Mouse (Mus musculus) stomach, postnatal 0 days (tissue): ENCODE measurements around the gene Uqcrfs1. TPM values are rescaled to one million over a fixed set of nuclear protein-coding genes. Genes with fewer than 3 reads are reported as not detected.

Experiments
- ATAC-seq: fragments of 200-750 bp; cut with Nextera tagmentation; 2 replicates; pipeline ENCODE4 v1.8.0; 2017; ENCODE audit not compliant: low FRiP score, low TSS enrichment
- DNase-seq: peaks from one replicate; pipeline ENCODE4 v3.0.0-alpha.2; 2016; ENCODE audit warnings: low spot score
- H3K27ac ChIP-seq: fragments of 300-500 bp; sonication (generic); replicated peaks from 2 replicates; pipeline ENCODE4 v1.5.1; 2014; ENCODE audit warnings: mild to moderate bottlenecking, control low read depth
- H3K27me3 ChIP-seq: fragments of 300-500 bp; sonication (generic); 2 replicates; pipeline ENCODE4 v1.6.1; 2014; ENCODE audit warnings: low read length; ENCODE audit not compliant: control insufficient read depth, insufficient read depth
- H3K36me3 ChIP-seq: fragments of 300-500 bp; sonication (generic); 2 replicates; pipeline ENCODE4 v1.6.1; 2014; ENCODE audit warnings: low read length, mixed read lengths; ENCODE audit not compliant: control insufficient read depth, insufficient read depth
- H3K4me1 ChIP-seq: fragments of 300-500 bp; sonication (generic); replicated peaks from 2 replicates; pipeline ENCODE4 v1.6.1; 2014; ENCODE audit warnings: antibody characterized with exemption; ENCODE audit not compliant: control insufficient read depth, insufficient read depth
- H3K4me2 ChIP-seq: fragments of 300-500 bp; sonication (generic); replicated peaks from 2 replicates; pipeline ENCODE4 v1.6.1; 2014; ENCODE audit warnings: low read depth, mild to moderate bottlenecking, control low read depth, moderate library complexity
- H3K4me3 ChIP-seq: fragments of 300-500 bp; sonication (generic); 2 replicates; pipeline ENCODE4 v1.5.1; 2014; ENCODE audit warnings: low read depth, low read length, control low read depth
- H3K9ac ChIP-seq: fragments of 300-500 bp; sonication (generic); 2 replicates; pipeline ENCODE4 v1.6.1; 2014; ENCODE audit warnings: mild to moderate bottlenecking, low read length, control low read depth, mixed read lengths
- H3K9me3 ChIP-seq: fragments of 300-500 bp; sonication (generic); 2 replicates; pipeline ENCODE4 v1.6.1; 2016; ENCODE audit warnings: low read length; ENCODE audit not compliant: control insufficient read depth
- CTCF ChIP-seq: IDR thresholded peaks from 2 replicates; pipeline ENCODE4 v1.5.1; 2016; ENCODE audit warnings: antibody characterized with exemption, low read depth, mild to moderate bottlenecking, moderate library complexity
- EP300 ChIP-seq: optimal IDR thresholded peaks from 2 replicates; pipeline ENCODE3; 2016; ENCODE audit warnings: antibody characterized with exemption
- WGBS: fragments of 180-500 bp; shearing (Covaris S2); extraction: QIAGEN DNeasy Blood & Tissue Kit; methylation state at CpG from one replicate; pipeline ENCODE4 v1.1.7; 2014; 5-methylcytosine and 5-hydroxymethylcytosine counted together
- polyA plus RNA-seq: library from polyadenylated mRNA; unstranded; fragments of >200 nt; fragmentation: Nextera tagmentation; extraction: Ambion mirVana; gene quantifications from 2 replicates; pipeline ENCODE4 v1.2.1, GENCODE M21; 2015

The Uqcrfs1 gene
- 337 and 342 TPM in 2 replicates for polyA plus RNA-seq

- H3K9me3 ChIP-seq, result no peaks in the 10 kb centered on the region
- H3K4me1 ChIP-seq, result peaks cover 6% of the 10 kb centered on the region; the same call in 1 of the 2 replicates
- peak within 1 kb of the TSS; percentile 100 for H3K4me3 ChIP-seq
- under 1% methylated on average over 82 of the region's 82 CpGs for WGBS
- 0 out of 2 replicates have a peak, but pooled peaks cover 3% of the 10 kb centered on the region for H3K36me3 ChIP-seq
- H3K27ac ChIP-seq, result peak within 1 kb of the TSS; percentile 91
- H3K9ac ChIP-seq, result peak within 1 kb of the TSS; percentile 98
- no peaks in the 10 kb centered on the region for H3K27me3 ChIP-seq
- ATAC-seq, result peak; percentile 99
- peak within 1 kb of the TSS; percentile 74 for H3K4me2 ChIP-seq
- peak; percentile 99 for DNase-seq
- peak; percentile 4; the same call in 1 of the 2 replicates for TF ChIP-seq CTCF
- TF ChIP-seq EP300, result no peak
Observed at GRCm38 (mm10) chr13:30544856-30545604, at the start of gene Uqcrfs1. Uqcrfs1 (minus strand) TSS chr13:30545362.

- no peak for DNase-seq
- ATAC-seq, result no peak
- TF ChIP-seq CTCF, result no peak
- Histone ChIP-seq H3K9ac (no peak overlapping the region), H3K4me2 (no peak overlapping the region), H3K27me3 (no peaks in the 10 kb centered on the region), H3K4me3 (no peak overlapping the region), H3K4me1 (no peaks in the 10 kb centered on the region), H3K27ac (no peak overlapping the region), H3K9me3 (no peaks in the 10 kb centered on the region), H3K36me3 (no peaks in the 10 kb centered on the region)
- WGBS, result 83% methylated on average over 3 of the region's 3 CpGs
Observed at GRCm38 (mm10) chr13:30585786-30586185, 40.6 kb upstream of the Uqcrfs1 start.

GRCm38 (mm10) chr13:30582541-30582940, 37.4 kb upstream of the Uqcrfs1 start:
- WGBS, result 61% methylated on average over 2 of the region's 2 CpGs
- Histone ChIP-seq H3K27me3 (no peaks in the 10 kb centered on the region), H3K4me2 (no peak overlapping the region), H3K9me3 (no peaks in the 10 kb centered on the region), H3K27ac (no peak overlapping the region), H3K4me3 (no peak overlapping the region), H3K9ac (no peak overlapping the region), H3K4me1 (no peaks in the 10 kb centered on the region), H3K36me3 (no peaks in the 10 kb centered on the region)
- ATAC-seq (no peak), DNase-seq (no peak)
- TF ChIP-seq EP300 (no peak), CTCF (peak; percentile 32)

GRCm38 (mm10) chr13:30578806-30579205, 33.6 kb upstream of the Uqcrfs1 start:
- WGBS, result 65% methylated on average over 2 of the region's 2 CpGs
- ATAC-seq, result no peak

GRCm38 (mm10) chr13:30576819-30577218, 31.7 kb upstream of the Uqcrfs1 start:
- ATAC-seq, result no peak
- 54% methylated on average over 2 of the region's 2 CpGs for WGBS
- Histone ChIP-seq H3K4me1 (no peaks in the 10 kb centered on the region), H3K9ac (no peak overlapping the region), H3K4me3 (no peak overlapping the region), H3K27me3 (no peaks in the 10 kb centered on the region), H3K36me3 (no peaks in the 10 kb centered on the region), H3K9me3 (no peaks in the 10 kb centered on the region), H3K4me2 (no peak overlapping the region), H3K27ac (no peak overlapping the region)
- TF ChIP-seq CTCF (no peak), EP300 (no peak)
- no peak for DNase-seq

More at GRCm38 (mm10) chr13:30578806-30579205, 33.6 kb upstream of the Uqcrfs1 start:
- no peak for DNase-seq
- Histone ChIP-seq H3K4me1 (no peaks in the 10 kb centered on the region), H3K9me3 (no peaks in the 10 kb centered on the region), H3K27me3 (no peaks in the 10 kb centered on the region), H3K9ac (no peak overlapping the region), H3K36me3 (no peaks in the 10 kb centered on the region), H3K4me3 (no peak overlapping the region), H3K4me2 (no peak overlapping the region), H3K27ac (no peak overlapping the region)
- no peak for TF ChIP-seq CTCF
- no peak for TF ChIP-seq EP300

- no peaks in the 10 kb centered on the region for H3K4me1 ChIP-seq
- no peak overlapping the region for H3K4me2 ChIP-seq
- no peaks in the 10 kb centered on the region for H3K9me3 ChIP-seq
- H3K36me3 ChIP-seq, result no peaks in the 10 kb centered on the region
- DNase-seq, result no peak
- no peak for TF ChIP-seq EP300
- no peak for TF ChIP-seq CTCF
- no peaks in the 10 kb centered on the region for H3K27me3 ChIP-seq
- no peak overlapping the region for H3K27ac ChIP-seq
- no peak overlapping the region for H3K4me3 ChIP-seq
- ATAC-seq, result no peak
- no peak overlapping the region for H3K9ac ChIP-seq
- 72% methylated on average over 4 of the region's 4 CpGs for WGBS
Observed at GRCm38 (mm10) chr13:30572971-30573370, 27.8 kb upstream of the Uqcrfs1 start.
